Mouse (Mus musculus) myocyte (in vitro differentiated cells): ENCODE measurements around the gene Adcy2. TPM values are rescaled to one million over a fixed set of nuclear protein-coding genes. Genes with fewer than 3 reads are reported as not detected.

Source experiments
- H3K27me3 ChIP-seq: one replicate; pipeline ENCODE4 v1.6.1; 2011; ENCODE audit not compliant: control insufficient read depth, insufficient read depth, insufficient read length
- H3K36me3 ChIP-seq: one replicate; pipeline ENCODE4 v1.6.1; 2011; ENCODE audit not compliant: control insufficient read depth, insufficient read depth
- H3K4me2 ChIP-seq: one replicate; pipeline ENCODE4 v1.6.1; 2011; ENCODE audit warnings: low read depth, control low read depth
- H3K4me3 ChIP-seq: one replicate; pipeline ENCODE4 v1.5.1; 2011; ENCODE audit warnings: mild to moderate bottlenecking, control low read depth, moderate library complexity
- H3K79me2 ChIP-seq: one replicate; pipeline ENCODE4 v1.6.1; 2011; ENCODE audit not compliant: control insufficient read depth, insufficient read depth
- H3ac ChIP-seq: one replicate; pipeline ENCODE4 v1.6.1; 2011; ENCODE audit not compliant: control insufficient read depth, insufficient read length
- CEBPB ChIP-seq: IDR thresholded peaks from 2 replicates; pipeline ENCODE4 v1.6.1; 2011; ENCODE audit warnings: mild to moderate bottlenecking, moderate library complexity; ENCODE audit not compliant: poor library complexity, insufficient read depth, severe bottlenecking
- E2F4 ChIP-seq: IDR thresholded peaks from one replicate; pipeline ENCODE4 v1.6.1; 2011; ENCODE audit warnings: mild to moderate bottlenecking, control low read depth, moderate library complexity; ENCODE audit not compliant: insufficient read depth
- MAX ChIP-seq: IDR thresholded peaks from one replicate; pipeline ENCODE4 v1.6.1; 2011; ENCODE audit warnings: low read depth, mild to moderate bottlenecking, control low read depth
- MYOD1 ChIP-seq, 3 experiments: IDR thresholded peaks; one replicate each; pipeline ENCODE4 v1.6.1; 2011; ENCODE audit warnings: control low read depth in 2 of 3, low read depth in 2 of 3, mild to moderate bottlenecking in 2 of 3, moderate library complexity in 1 of 3; ENCODE audit not compliant: insufficient read length in 2 of 3, control insufficient read depth in 1 of 3
- MYOG ChIP-seq, 3 experiments: IDR thresholded peaks; one replicate each; pipeline ENCODE4 v1.6.1; 2011; ENCODE audit warnings: control low read depth in 2 of 3, low read depth in 2 of 3, mild to moderate bottlenecking in 2 of 3; ENCODE audit not compliant: insufficient read length in 2 of 3, control insufficient read depth in 1 of 3, insufficient read depth in 1 of 3
- POLR2A ChIP-seq: IDR thresholded peaks from one replicate; pipeline ENCODE4 v1.6.1; 2011; ENCODE audit warnings: low read depth, mild to moderate bottlenecking, control low read depth, moderate library complexity; ENCODE audit not compliant: insufficient read length
- POLR2AphosphoS2 ChIP-seq: IDR thresholded peaks from one replicate; pipeline ENCODE4 v1.6.1; 2011; ENCODE audit warnings: low read depth, control low read depth; ENCODE audit not compliant: insufficient read length
- REST ChIP-seq: IDR thresholded peaks from one replicate; pipeline ENCODE4 v1.6.1; 2011; ENCODE audit warnings: mild to moderate bottlenecking, control low read depth, moderate library complexity; ENCODE audit not compliant: insufficient read depth, insufficient read length
- SRF ChIP-seq: IDR thresholded peaks from one replicate; pipeline ENCODE4 v1.6.1; 2011; ENCODE audit warnings: low read depth; ENCODE audit not compliant: control insufficient read depth, insufficient read length
- TCF12 ChIP-seq: IDR thresholded peaks from one replicate; pipeline ENCODE4 v1.6.1; 2011; ENCODE audit warnings: mild to moderate bottlenecking, control low read depth; ENCODE audit not compliant: poor library complexity, insufficient read depth, severe bottlenecking
- TCF3 ChIP-seq: IDR thresholded peaks from one replicate; pipeline ENCODE4 v1.6.1; 2011; ENCODE audit warnings: low read depth, control low read depth; ENCODE audit not compliant: insufficient read length
- USF1 ChIP-seq: IDR thresholded peaks from one replicate; pipeline ENCODE4 v1.6.1; 2011; ENCODE audit warnings: low read depth, mild to moderate bottlenecking, control low read depth, moderate library complexity
- polyA plus RNA-seq: library from polyadenylated mRNA; unstranded; fragments of >200 nt; fragmentation: generic; extraction: Trizol; gene quantifications from one replicate; pipeline ENCODE4 v1.2.1, GENCODE M21; 2012; ENCODE audit warnings: missing spikeins

The Adcy2 gene
- polyA plus RNA-seq, 1 experiment = not detected

DNA sequence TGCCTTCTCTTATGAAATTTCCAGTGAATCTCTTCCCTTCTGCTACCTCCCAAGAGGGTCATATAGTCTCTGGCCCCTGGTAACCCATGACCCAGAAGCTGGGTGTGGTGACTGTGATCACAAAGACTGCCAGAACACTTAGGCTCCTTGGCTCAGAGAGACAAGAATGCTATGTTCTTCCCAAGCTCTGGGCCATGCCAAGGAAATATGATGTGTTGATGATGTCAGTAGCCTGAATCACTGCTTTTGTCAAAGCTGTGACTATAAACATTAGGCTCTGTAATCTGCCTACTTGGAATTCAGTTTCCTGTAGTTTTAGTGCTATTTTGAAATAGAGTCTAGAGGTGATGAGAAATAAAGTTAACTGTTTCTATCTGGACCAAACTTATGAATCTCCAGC is 206.1 kb downstream of the Adcy2 start:
- Histone ChIP-seq H3K4me3 (no peak overlapping the region), H3ac (no peak overlapping the region), H3K4me2 (no peak overlapping the region), H3K27me3 (no peaks in the 10 kb centered on the region), H3K79me2 (no peaks in the 10 kb centered on the region), H3K36me3 (no peaks in the 10 kb centered on the region)
- TF ChIP-seq MAX (no peak), SRF (no peak), USF1 (no peak), TCF3 (no peak), MYOG (IDR thresholded peaks at IDR 0.05; ENCODE audit: control insufficient read depth in 1 of 3, insufficient read depth in 1 of 3, insufficient read length in 2 of 3, low read depth in 2 of 3) (no peak), REST (no peak), POLR2AphosphoS2 (no peak), TCF12 (no peak), MYOD1 (IDR thresholded peaks at IDR 0.05; ENCODE audit: control insufficient read depth in 1 of 3, insufficient read length in 2 of 3, low read depth in 2 of 3) (no peak), E2F4 (no peak), POLR2A (no peak), CEBPB (no peak)

DNA sequence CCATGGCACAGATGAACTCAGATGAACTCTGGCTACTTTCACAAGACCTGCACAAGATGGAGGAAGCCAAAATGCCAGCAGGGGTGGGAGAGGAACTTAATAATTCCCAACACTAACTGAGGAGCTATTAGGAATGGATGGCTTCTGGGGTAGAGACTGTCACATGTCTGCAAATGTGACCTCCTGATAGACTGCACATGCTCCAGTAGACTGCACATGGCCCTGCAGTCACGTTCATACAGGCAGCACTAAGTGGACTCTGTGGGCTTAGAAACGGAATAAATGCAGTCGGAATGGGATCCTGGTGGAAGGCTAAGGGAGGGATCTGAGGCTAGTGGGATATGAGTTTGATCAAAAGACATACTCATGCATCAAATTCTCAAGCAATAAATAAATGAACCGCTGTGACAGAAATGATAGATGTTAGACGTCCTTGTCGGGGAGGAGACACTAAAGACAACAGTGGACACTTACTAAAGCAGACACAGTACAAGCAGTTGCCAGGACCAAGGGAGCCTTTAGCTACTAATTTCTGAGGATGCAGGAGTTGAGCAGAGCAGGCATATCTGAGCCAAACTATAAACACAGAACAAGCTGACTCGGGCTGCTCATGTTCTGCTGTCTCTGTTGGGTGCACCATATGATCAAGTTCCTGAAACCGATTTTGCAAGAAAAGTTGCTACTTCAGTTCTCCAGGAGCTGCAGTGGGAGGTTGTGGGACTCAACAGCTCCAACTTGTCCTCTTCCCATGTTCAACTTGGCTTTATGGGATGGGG is 211.9 kb downstream of the Adcy2 start:
- TF ChIP-seq USF1 (no peak), E2F4 (no peak), POLR2AphosphoS2 (no peak), POLR2A (no peak), TCF12 (no peak), MYOD1 (IDR thresholded peaks at IDR 0.05; ENCODE audit: control insufficient read depth in 1 of 3, insufficient read length in 2 of 3, low read depth in 2 of 3) (no peak), TCF3 (no peak), REST (no peak), CEBPB (no peak), MYOG (IDR thresholded peaks at IDR 0.05; ENCODE audit: control insufficient read depth in 1 of 3, insufficient read depth in 1 of 3, insufficient read length in 2 of 3, low read depth in 2 of 3) (no peak), MAX (no peak), SRF (no peak)
- Histone ChIP-seq H3K4me2 (no peak overlapping the region), H3K36me3 (no peaks in the 10 kb centered on the region), H3K4me3 (no peak overlapping the region), H3ac (no peak overlapping the region), H3K27me3 (no peaks in the 10 kb centered on the region), H3K79me2 (no peaks in the 10 kb centered on the region)

DNA sequence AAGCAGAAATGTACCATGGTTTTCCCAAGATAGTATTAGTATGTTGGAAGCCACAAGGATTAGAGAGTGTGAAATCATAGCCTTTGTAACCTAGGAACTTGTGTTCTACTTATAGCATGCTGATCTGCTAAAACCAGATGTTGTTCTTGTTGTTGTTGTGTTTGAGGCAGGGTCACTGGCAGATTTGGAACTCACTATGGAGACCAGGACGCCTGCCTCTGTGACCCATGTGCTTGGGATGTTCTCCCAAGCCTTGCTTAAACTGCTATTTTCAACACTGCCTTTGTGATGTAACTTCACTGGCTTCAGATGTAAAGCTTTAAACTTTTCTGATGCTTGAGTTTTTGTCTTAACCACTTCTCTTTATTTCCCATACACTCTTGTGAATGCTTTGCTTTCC is 216.2 kb downstream of the Adcy2 start:
- H3K4me2 ChIP-seq = no peak overlapping the region
- TF ChIP-seq MYOD1 (IDR thresholded peaks at IDR 0.05; ENCODE audit: control insufficient read depth in 1 of 3, insufficient read length in 2 of 3, low read depth in 2 of 3) = no peak
- no peak for TF ChIP-seq USF1
- TF ChIP-seq MYOG (IDR thresholded peaks at IDR 0.05; ENCODE audit: control insufficient read depth in 1 of 3, insufficient read depth in 1 of 3, insufficient read length in 2 of 3, low read depth in 2 of 3) = no peak
- no peak for TF ChIP-seq REST
- no peak for TF ChIP-seq POLR2A
- no peak for TF ChIP-seq E2F4
- no peak overlapping the region for H3ac ChIP-seq
- H3K27me3 ChIP-seq = no peaks in the 10 kb centered on the region
- H3K79me2 ChIP-seq = no peaks in the 10 kb centered on the region
- no peak overlapping the region for H3K4me3 ChIP-seq
- no peaks in the 10 kb centered on the region for H3K36me3 ChIP-seq

DNA sequence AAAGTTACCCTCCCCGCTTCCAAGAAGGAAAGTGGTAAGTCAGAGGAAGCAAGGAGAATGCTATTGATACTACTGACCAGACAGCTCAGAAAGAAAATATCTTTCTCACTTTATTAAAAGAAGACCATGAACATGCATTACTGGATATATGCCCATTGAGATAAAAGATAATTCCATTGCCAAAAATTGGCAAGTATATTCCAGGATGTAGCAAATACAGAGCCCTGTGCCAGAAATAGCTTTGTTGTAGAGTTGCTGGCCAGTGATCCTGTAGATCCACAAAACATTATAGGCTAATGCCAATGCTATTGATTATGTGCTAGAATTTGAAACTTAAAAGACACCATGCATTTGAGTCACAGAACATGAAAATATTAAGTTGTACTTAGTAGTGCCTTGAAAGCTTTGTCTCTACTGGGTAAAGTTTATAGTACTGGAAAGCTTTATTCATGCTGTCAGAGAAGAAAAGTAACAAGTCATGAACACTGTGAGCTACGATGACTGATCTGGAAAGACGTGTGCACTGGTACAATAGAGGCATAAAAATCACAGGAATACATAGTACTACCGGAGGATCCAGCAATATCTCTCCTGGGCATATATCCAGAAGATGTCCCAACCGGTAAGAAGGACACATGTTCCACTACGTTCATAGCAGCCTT is 221.2 kb downstream of the Adcy2 start:
- H3K27me3 ChIP-seq = no peaks in the 10 kb centered on the region
- no peak overlapping the region for H3K4me2 ChIP-seq
- no peak overlapping the region for H3ac ChIP-seq
- TF ChIP-seq CEBPB = no peak
- no peak for TF ChIP-seq POLR2A
- no peak for TF ChIP-seq REST
- TF ChIP-seq SRF = no peak
- no peak for TF ChIP-seq USF1
- TF ChIP-seq E2F4 = no peak
- TF ChIP-seq MYOG (IDR thresholded peaks at IDR 0.05; ENCODE audit: control insufficient read depth in 1 of 3, insufficient read depth in 1 of 3, insufficient read length in 2 of 3, low read depth in 2 of 3) = no peak
- no peak for TF ChIP-seq TCF3
- TF ChIP-seq MYOD1 (IDR thresholded peaks at IDR 0.05; ENCODE audit: control insufficient read depth in 1 of 3, insufficient read length in 2 of 3, low read depth in 2 of 3) = no peak
- no peak for TF ChIP-seq TCF12
- TF ChIP-seq POLR2AphosphoS2 = no peak
- TF ChIP-seq MAX = no peak
- no peaks in the 10 kb centered on the region for H3K36me3 ChIP-seq
- no peaks in the 10 kb centered on the region for H3K79me2 ChIP-seq
- H3K4me3 ChIP-seq = no peak overlapping the region
